In genomic region chr2:159039916-159040315, GRCm38 (mm10) we compare ENCODE assay signal across 28 mouse cellular contexts.
DNase-seq lines count a peak whose midpoint lies in the region; ATAC-seq lines count a peak whose summit lies in the region.
"Had no signal": no experiment of that assay in that cellular context is flagged by ENCODE, and none has a peak within 500 bp of the region (broad histone marks: within the 10 kb centered on the region; RNA-seq: fewer than 3 reads in every experiment).

No protein-coding gene starts in this region.

- no peak overlapping the region for H3K9ac ChIP-seq in forebrain, embryonic 16.5 days (replicated peaks; ENCODE audit: low read depth, low read length)
- no peak overlapping the region for H3K9ac ChIP-seq in forebrain, embryonic 12.5 days
- no peak overlapping the region for H3K9ac ChIP-seq in heart, embryonic 12.5 days
- no peak overlapping the region for H3K9ac ChIP-seq in intestine, embryonic 16.5 days (ENCODE audit: low read depth, low read length)
- H3K9ac ChIP-seq in intestine, embryonic 15.5 days, result no peak overlapping the region
- H3K9ac ChIP-seq: embryonic facial prominence, embryonic 13.5 days; hindbrain, embryonic 12.5 days; hindbrain, embryonic 15.5 days had no signal

- DNase-seq in heart, postnatal 36 days, result no peak
- peak; percentile 23 for DNase-seq in yolk sac, embryonic 10.5 days (ENCODE audit: low spot score)
- DNase-seq in urinary bladder, postnatal 4 days (ENCODE audit: low spot score in 2 of 2), result no peak
- DNase-seq: adrenal gland, adult 2 months; adrenal gland, postnatal 14 days; cerebellum, adult 11-12 months; cerebellum, adult 8-10 months; cerebellum, postnatal 10 days; cerebellum, postnatal 36 days; embryo, embryonic 11 days; gastrocnemius, adult 2 months; gastrocnemius, postnatal 14 days; heart, adult 18-20 months; heart, postnatal 14 days; kidney, adult 11 months; kidney, adult 8-10 months had no signal

- H3K36me3 ChIP-seq in forebrain, embryonic 16.5 days (ENCODE audit: control insufficient read depth, insufficient read depth), result no peaks in the 10 kb centered on the region
- H3K36me3 ChIP-seq in forebrain, embryonic 12.5 days (replicated peaks), result no peaks in the 10 kb centered on the region
- H3K36me3 ChIP-seq in heart, embryonic 12.5 days, result no peaks in the 10 kb centered on the region
- no peaks in the 10 kb centered on the region for H3K36me3 ChIP-seq in intestine, embryonic 16.5 days (ENCODE audit: control insufficient read depth, insufficient read depth, low read length)
- H3K36me3 ChIP-seq in intestine, embryonic 15.5 days, result no peaks in the 10 kb centered on the region
- H3K36me3 ChIP-seq: embryonic facial prominence, embryonic 10.5 days; embryonic facial prominence, embryonic 13.5 days; hindbrain, embryonic 12.5 days; hindbrain, embryonic 15.5 days had no signal

- H3K4me2 ChIP-seq in forebrain, embryonic 16.5 days (ENCODE audit: low read length), result no peak overlapping the region
- no peak overlapping the region for H3K4me2 ChIP-seq in forebrain, embryonic 12.5 days
- H3K4me2 ChIP-seq in heart, embryonic 12.5 days, result no peak overlapping the region
- no peak overlapping the region for H3K4me2 ChIP-seq in intestine, embryonic 16.5 days (ENCODE audit: low read depth, low read length)
- H3K4me2 ChIP-seq in intestine, embryonic 15.5 days (replicated peaks), result no peak overlapping the region
- H3K4me2 ChIP-seq: embryonic facial prominence, embryonic 13.5 days; heart, embryonic 11.5 days; hindbrain, embryonic 12.5 days; hindbrain, embryonic 15.5 days had no signal

- 0 out of 2 replicates have a peak, but pooled peaks have one; percentile 31 for ATAC-seq in forebrain, embryonic 16.5 days
- ATAC-seq in forebrain, embryonic 12.5 days (ENCODE audit: low FRiP score), result no peak
- ATAC-seq in heart, embryonic 12.5 days (ENCODE audit: insufficient number of reproducible peaks, low FRiP score), result peak; percentile 45; the same call in 1 of the 2 replicates
- ATAC-seq in intestine, embryonic 16.5 days, result 0 out of 2 replicates have a peak, but pooled peaks have one; percentile 18
- ATAC-seq in intestine, embryonic 15.5 days, result no peak
- ATAC-seq: CD4-positive, CD25-positive, alpha-beta regulatory T cell, adult 4 months had no signal

- H3K27me3 ChIP-seq in forebrain, embryonic 16.5 days (replicated peaks; ENCODE audit: control insufficient read depth, insufficient read depth, low read length), result no peaks in the 10 kb centered on the region
- H3K27me3 ChIP-seq in forebrain, embryonic 12.5 days, result no peaks in the 10 kb centered on the region
- peaks cover 13% of the 10 kb centered on the region; the same call in 1 of the 2 replicates for H3K27me3 ChIP-seq in heart, embryonic 12.5 days (replicated peaks)
- H3K27me3 ChIP-seq in intestine, embryonic 16.5 days (replicated peaks; ENCODE audit: control insufficient read depth, insufficient read depth, low read length), result no peaks in the 10 kb centered on the region
- no peaks in the 10 kb centered on the region; the same call in 1 of the 2 replicates for H3K27me3 ChIP-seq in intestine, embryonic 15.5 days (replicated peaks)
- H3K27me3 ChIP-seq: embryonic facial prominence, embryonic 13.5 days; hindbrain, embryonic 12.5 days; hindbrain, embryonic 15.5 days had no signal

- 44% methylated on average over 4 of the region's 4 CpGs for WGBS in forebrain, embryonic 16.5 days
- 65% methylated on average over 4 of the region's 4 CpGs for WGBS in forebrain, embryonic 12.5 days
- WGBS in heart, embryonic 12.5 days, result 11% methylated on average over 4 of the region's 4 CpGs
- 40% methylated on average over 4 of the region's 4 CpGs for WGBS in intestine, embryonic 16.5 days
- WGBS in intestine, embryonic 15.5 days, result 35% methylated on average over 4 of the region's 4 CpGs

- no peak overlapping the region for H3K4me3 ChIP-seq in forebrain, embryonic 16.5 days (replicated peaks; ENCODE audit: low read length)
- H3K4me3 ChIP-seq in forebrain, embryonic 12.5 days (replicated peaks), result no peak overlapping the region
- no peak overlapping the region for H3K4me3 ChIP-seq in heart, embryonic 12.5 days
- H3K4me3 ChIP-seq in intestine, embryonic 16.5 days (ENCODE audit: low read length), result no peak overlapping the region
- H3K4me3 ChIP-seq in intestine, embryonic 15.5 days (replicated peaks), result no peak overlapping the region
- H3K4me3 ChIP-seq: embryonic facial prominence, embryonic 10.5 days; embryonic facial prominence, embryonic 13.5 days; erythroblast, embryonic 14.5 days; gastrocnemius, adult 2 months; hindbrain, embryonic 12.5 days; hindbrain, embryonic 15.5 days had no signal

- no peak overlapping the region for H3K27ac ChIP-seq in forebrain, embryonic 16.5 days (ENCODE audit: low read length)
- H3K27ac ChIP-seq in forebrain, embryonic 12.5 days, result no peak overlapping the region
- no peak overlapping the region for H3K27ac ChIP-seq in heart, embryonic 12.5 days (ENCODE audit: poor library complexity, severe bottlenecking)
- no peak overlapping the region for H3K27ac ChIP-seq in intestine, embryonic 16.5 days (ENCODE audit: low read length)
- H3K27ac ChIP-seq in intestine, embryonic 15.5 days, result no peak overlapping the region
- H3K27ac ChIP-seq: embryonic facial prominence, embryonic 10.5 days; embryonic facial prominence, embryonic 13.5 days; gastrocnemius, adult 2 months; hindbrain, embryonic 12.5 days; hindbrain, embryonic 15.5 days had no signal

- peaks cover 4% of the 10 kb centered on the region; the same call in 1 of the 2 replicates for H3K4me1 ChIP-seq in forebrain, embryonic 16.5 days (replicated peaks; ENCODE audit: control insufficient read depth, insufficient read depth, low read length)
- no peaks in the 10 kb centered on the region for H3K4me1 ChIP-seq in forebrain, embryonic 12.5 days
- H3K4me1 ChIP-seq in heart, embryonic 12.5 days (replicated peaks), result peaks cover 7% of the 10 kb centered on the region; the same call in 1 of the 2 replicates
- H3K4me1 ChIP-seq in intestine, embryonic 16.5 days (ENCODE audit: control insufficient read depth, insufficient read depth, low read length), result no peaks in the 10 kb centered on the region
- no peaks in the 10 kb centered on the region for H3K4me1 ChIP-seq in intestine, embryonic 15.5 days (replicated peaks)
- H3K4me1 ChIP-seq: embryonic facial prominence, embryonic 10.5 days; embryonic facial prominence, embryonic 13.5 days; hindbrain, embryonic 12.5 days; hindbrain, embryonic 15.5 days had no signal

- H3K9me3 ChIP-seq in forebrain, embryonic 16.5 days (ENCODE audit: control insufficient read depth, low read length), result no peaks in the 10 kb centered on the region
- no peaks in the 10 kb centered on the region for H3K9me3 ChIP-seq in forebrain, embryonic 12.5 days
- peaks cover 9% of the 10 kb centered on the region; the same call in 1 of the 2 replicates for H3K9me3 ChIP-seq in heart, embryonic 12.5 days (replicated peaks)
- H3K9me3 ChIP-seq in intestine, embryonic 16.5 days (ENCODE audit: control insufficient read depth, low read length), result no peaks in the 10 kb centered on the region
- H3K9me3 ChIP-seq in intestine, embryonic 15.5 days, result no peaks in the 10 kb centered on the region
- H3K9me3 ChIP-seq: embryonic facial prominence, embryonic 10.5 days; embryonic facial prominence, embryonic 13.5 days; hindbrain, embryonic 12.5 days; hindbrain, embryonic 15.5 days had no signal

- intact Hi-C loops in heart, postnatal 36 days (cut with DNase I), result no loop called here

Comparison
In these comparisons a context has a peak if more than half of its experiments do, and no peak if none do; other contexts are left out.
1. ATAC-seq: peak in forebrain, embryonic 16.5 days (single experiment), heart, embryonic 12.5 days (single experiment) and intestine, embryonic 16.5 days (single experiment); none in forebrain, embryonic 12.5 days (single experiment) and intestine, embryonic 15.5 days (single experiment).